Mouse (Mus musculus): Measurements from ENCODE around the gene Cxcr3.

DNA sequence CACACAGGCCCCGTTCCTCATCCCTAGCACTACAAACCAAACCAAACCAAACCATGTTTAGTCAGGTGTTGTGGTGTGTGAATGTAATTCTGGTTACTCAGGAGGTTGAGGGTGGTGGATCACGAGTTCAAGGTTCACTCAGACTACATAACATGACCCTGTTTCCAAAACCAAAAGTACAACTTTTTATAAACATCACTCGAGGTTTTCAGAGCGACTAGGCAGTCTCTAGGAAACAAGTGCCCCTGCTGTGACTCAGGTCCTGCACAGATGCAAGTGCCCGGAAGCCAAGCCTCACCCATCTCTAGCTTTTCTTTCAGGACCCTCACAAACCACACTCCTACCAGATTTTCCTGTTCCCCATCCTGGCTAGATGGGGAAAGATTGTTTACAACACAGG is 30.6 kb upstream of the Cxcr3 start:
- TF ChIP-seq FLI1 (IDR thresholded peaks at IDR 0.05; ENCODE audit: low read length) (no peak), GATA1 (IDR thresholded peaks at IDR 0.05; ENCODE audit: borderline replicate concordance, low read length) (no peak)

Measured in megakaryocyte, embryonic 14.5 days (primary cell).